Mouse (Mus musculus) heart, embryonic 12.5 days (tissue): Measurements from ENCODE around the gene Gbp8. TPM values are rescaled to one million over a fixed set of nuclear protein-coding genes. Genes with fewer than 3 reads are reported as not detected.
"Not testable (repeated sequence)": the region's sequence is repeated elsewhere in the genome, so short reads cannot be mapped to it uniquely, and the experiment has no call there.

ENCODE experiments used
- ATAC-seq: fragments of 200-750 bp; cut with Nextera tagmentation; 2 replicates; pipeline ENCODE4 v1.8.0; 2017; ENCODE audit warnings: moderate TSS enrichment, moderate library complexity; ENCODE audit not compliant: insufficient number of reproducible peaks, low FRiP score
- H3K27ac ChIP-seq: fragments of 300-500 bp; sonication (generic); 2 replicates; pipeline ENCODE4 v1.5.1; 2016; ENCODE audit warnings: mild to moderate bottlenecking, moderate library complexity; ENCODE audit not compliant: poor library complexity, severe bottlenecking
- H3K27me3 ChIP-seq: fragments of 300-500 bp; sonication (generic); replicated peaks from 2 replicates; pipeline ENCODE4 v1.6.1; 2016; ENCODE audit warnings: mild to moderate bottlenecking, moderate library complexity
- H3K36me3 ChIP-seq: fragments of 300-500 bp; sonication (generic); 2 replicates; pipeline ENCODE4 v1.6.1; 2016; ENCODE audit warnings: mild to moderate bottlenecking, moderate library complexity
- H3K4me1 ChIP-seq: fragments of 300-500 bp; sonication (generic); replicated peaks from 2 replicates; pipeline ENCODE4 v1.6.1; 2016; ENCODE audit warnings: mild to moderate bottlenecking
- H3K4me2 ChIP-seq: fragments of 300-500 bp; sonication (generic); 2 replicates; pipeline ENCODE4 v1.6.1; 2016; ENCODE audit warnings: mild to moderate bottlenecking, moderate library complexity
- H3K4me3 ChIP-seq: fragments of 300-500 bp; sonication (generic); 2 replicates; pipeline ENCODE4 v1.5.1; 2016; ENCODE audit warnings: mild to moderate bottlenecking
- H3K9ac ChIP-seq: fragments of 300-500 bp; sonication (generic); 2 replicates; pipeline ENCODE4 v1.6.1; 2016; ENCODE audit warnings: mild to moderate bottlenecking, moderate library complexity
- H3K9me3 ChIP-seq: fragments of 300-500 bp; sonication (generic); replicated peaks from 2 replicates; pipeline ENCODE4 v1.6.1; 2016; ENCODE audit warnings: mild to moderate bottlenecking, moderate library complexity
- WGBS: fragments of 180-500 bp; shearing (Covaris S2); methylation state at CpG from one replicate; pipeline ENCODE4 v1.1.7; 2016; 5-methylcytosine and 5-hydroxymethylcytosine counted together
- polyA plus RNA-seq: library from polyadenylated mRNA; unstranded; fragments of >200 nt; fragmentation: Nextera tagmentation; extraction: Ambion mirVana; gene quantifications from 2 replicates; pipeline ENCODE4 v1.2.1, GENCODE M21; 2016

The Gbp8 gene
- polyA plus RNA-seq, 1 experiment from 2014 or later, result 1.8 TPM

DNA sequence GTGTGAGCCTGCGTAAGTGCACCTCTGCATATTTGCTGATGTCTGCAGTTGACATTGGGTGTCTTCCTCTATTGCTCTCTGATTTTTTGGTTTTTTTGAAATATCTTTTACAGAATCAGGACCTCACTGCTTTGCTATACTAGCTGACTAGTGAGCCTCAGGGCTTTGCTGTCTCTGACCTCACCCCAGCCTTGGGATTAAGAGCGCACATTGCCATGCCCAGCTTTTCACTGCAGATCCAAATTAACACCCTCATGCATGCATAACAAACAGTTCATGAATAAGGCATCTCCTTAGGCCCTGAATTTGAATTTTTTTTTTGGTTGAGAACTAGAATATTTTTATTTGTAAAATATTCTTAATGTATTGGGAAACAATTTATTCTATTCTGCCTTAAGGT lies 84.1 kb downstream of the Gbp8 start:
- no peaks in the 10 kb centered on the region for H3K27me3 ChIP-seq
- H3K9me3 ChIP-seq, result no peaks in the 10 kb centered on the region
- WGBS, result 92% methylated on average over 2 of the region's 2 CpGs
- ATAC-seq, result no peak
- H3K36me3 ChIP-seq, result no peaks in the 10 kb centered on the region
- H3K4me2 ChIP-seq, result no peak overlapping the region
- H3K9ac ChIP-seq, result no peak overlapping the region
- 0 out of 2 replicates have a peak, but pooled peaks cover 4% of the 10 kb centered on the region for H3K4me1 ChIP-seq
- no peak overlapping the region for H3K27ac ChIP-seq
- H3K4me3 ChIP-seq, result no peak overlapping the region

DNA sequence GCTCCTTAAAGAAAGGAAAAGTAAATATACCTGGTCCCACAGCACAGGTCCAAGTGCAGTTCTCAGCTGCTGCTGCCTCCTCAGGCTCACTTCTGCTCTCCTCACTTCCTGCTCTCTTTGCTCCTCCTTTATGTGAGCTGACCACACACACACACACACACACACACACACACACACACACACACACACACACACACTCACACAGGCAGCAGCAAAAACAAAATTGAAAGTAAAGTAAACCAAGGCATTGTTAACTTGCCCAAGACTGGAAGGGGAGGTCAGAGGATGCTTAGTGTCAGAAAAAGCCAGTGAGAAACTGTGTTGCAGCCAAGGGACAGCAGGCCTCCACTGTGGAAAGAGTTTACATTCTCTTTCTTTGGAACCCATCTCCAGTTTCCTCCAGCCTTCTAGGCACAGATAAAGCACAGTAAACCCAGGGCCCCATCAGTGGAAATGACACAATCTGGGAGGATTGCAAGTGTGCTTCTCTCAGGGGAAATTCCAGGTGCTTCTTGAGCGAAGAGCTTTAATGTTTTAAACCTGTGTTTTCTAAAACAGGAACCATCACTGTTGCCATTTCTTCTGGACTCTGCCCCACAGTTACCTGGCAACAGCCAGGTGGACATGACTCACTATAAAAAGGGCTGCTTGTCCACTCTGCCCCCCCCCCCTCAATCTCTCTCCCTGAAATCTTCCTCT lies 85.7 kb downstream of the Gbp8 start:
- not testable (repeated sequence) for H3K27ac ChIP-seq, H3K27me3 ChIP-seq, H3K4me1 ChIP-seq, H3K9ac ChIP-seq, H3K9me3 ChIP-seq, H3K4me3 ChIP-seq, H3K36me3 ChIP-seq, H3K4me2 ChIP-seq
- 61% methylated on average over 1 of the region's 1 CpGs for WGBS
- 0 out of 2 replicates have a peak, but pooled peaks have one; percentile 33 for ATAC-seq

DNA sequence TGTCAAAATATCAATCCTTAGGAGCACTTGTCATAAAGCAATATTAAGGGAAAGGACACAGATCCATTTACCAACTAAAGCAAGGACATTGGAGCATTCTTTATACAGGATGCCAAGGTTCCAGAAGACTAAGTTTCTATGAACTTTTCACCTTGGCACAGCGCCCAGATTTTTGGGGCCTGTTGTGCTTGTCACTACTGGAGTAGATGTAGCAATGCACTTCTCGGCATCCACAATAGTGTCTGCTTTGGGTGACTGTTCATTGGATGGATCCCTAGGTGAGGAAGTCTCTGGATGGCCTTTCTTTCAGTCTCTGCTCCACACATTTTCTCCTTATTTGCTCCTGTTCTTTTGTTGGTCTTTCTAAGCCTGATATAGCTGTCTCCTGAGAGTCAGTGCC lies 107.0 kb downstream of the Gbp8 start:
- H3K4me3 ChIP-seq, result no peak overlapping the region
- WGBS, result 62% methylated on average over 2 of the region's 2 CpGs
- no peak overlapping the region for H3K27ac ChIP-seq
- no peak for ATAC-seq
- no peaks in the 10 kb centered on the region for H3K36me3 ChIP-seq
- no peak overlapping the region for H3K9ac ChIP-seq
- H3K27me3 ChIP-seq, result no peaks in the 10 kb centered on the region
- no peaks in the 10 kb centered on the region for H3K4me1 ChIP-seq
- no peaks in the 10 kb centered on the region for H3K9me3 ChIP-seq
- no peak overlapping the region for H3K4me2 ChIP-seq

DNA sequence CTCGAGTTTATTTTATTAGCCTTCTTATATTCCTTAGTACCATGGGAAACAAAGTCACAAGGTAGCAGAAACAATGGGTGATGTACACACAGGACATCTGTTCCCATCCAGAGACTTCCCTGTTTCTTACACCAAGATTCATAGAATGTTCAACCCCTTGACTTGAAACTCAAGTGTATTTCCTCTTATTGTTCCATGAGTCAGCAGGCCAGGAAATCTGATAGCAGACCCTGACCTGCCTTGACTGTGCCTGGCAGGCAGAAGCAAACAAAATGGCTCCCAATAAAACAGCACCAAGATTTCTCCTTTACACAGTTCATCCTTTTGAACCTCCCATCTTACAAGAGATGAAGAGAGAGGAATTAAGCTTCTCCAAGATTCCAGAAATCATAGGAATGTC lies 126.8 kb downstream of the Gbp8 start:
- no peak for ATAC-seq
- no peaks in the 10 kb centered on the region for H3K4me1 ChIP-seq
- no peaks in the 10 kb centered on the region for H3K36me3 ChIP-seq
- H3K9me3 ChIP-seq, result no peaks in the 10 kb centered on the region; the same call in 1 of the 2 replicates
- H3K4me3 ChIP-seq, result no peak overlapping the region
- H3K4me2 ChIP-seq, result no peak overlapping the region
- H3K27me3 ChIP-seq, result no peaks in the 10 kb centered on the region
- H3K9ac ChIP-seq, result no peak overlapping the region
- 83% methylated on average over 1 of the region's 1 CpGs for WGBS
- no peak overlapping the region for H3K27ac ChIP-seq

DNA sequence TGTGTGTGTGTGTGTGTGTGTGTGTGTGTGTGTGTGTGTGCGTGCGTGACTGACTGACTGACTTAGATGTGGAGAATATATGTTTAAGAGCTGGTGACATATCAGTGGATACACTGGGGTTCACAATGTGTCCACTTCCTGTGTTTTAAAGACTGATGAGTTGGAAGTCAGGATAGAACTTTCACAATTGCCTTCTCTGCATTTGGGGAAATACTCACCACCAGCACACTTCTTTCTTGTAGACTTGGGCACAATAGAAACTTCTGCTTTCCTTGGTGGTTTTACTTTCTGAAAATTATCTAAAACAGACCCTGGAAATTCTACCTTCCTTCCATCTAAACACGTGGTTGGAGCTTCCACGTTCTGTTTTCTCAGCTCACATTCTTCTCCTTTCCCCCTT lies 127.8 kb downstream of the Gbp8 start:
- ATAC-seq, result no peak
- WGBS, result 79% methylated on average over 4 of the region's 4 CpGs
- H3K36me3 ChIP-seq, result no peaks in the 10 kb centered on the region
- H3K27me3 ChIP-seq, result no peaks in the 10 kb centered on the region
- no peaks in the 10 kb centered on the region; the same call in 1 of the 2 replicates for H3K9me3 ChIP-seq
- H3K27ac ChIP-seq, result no peak overlapping the region
- H3K9ac ChIP-seq, result no peak overlapping the region
- no peak overlapping the region for H3K4me3 ChIP-seq
- H3K4me1 ChIP-seq, result no peaks in the 10 kb centered on the region
- no peak overlapping the region for H3K4me2 ChIP-seq

DNA sequence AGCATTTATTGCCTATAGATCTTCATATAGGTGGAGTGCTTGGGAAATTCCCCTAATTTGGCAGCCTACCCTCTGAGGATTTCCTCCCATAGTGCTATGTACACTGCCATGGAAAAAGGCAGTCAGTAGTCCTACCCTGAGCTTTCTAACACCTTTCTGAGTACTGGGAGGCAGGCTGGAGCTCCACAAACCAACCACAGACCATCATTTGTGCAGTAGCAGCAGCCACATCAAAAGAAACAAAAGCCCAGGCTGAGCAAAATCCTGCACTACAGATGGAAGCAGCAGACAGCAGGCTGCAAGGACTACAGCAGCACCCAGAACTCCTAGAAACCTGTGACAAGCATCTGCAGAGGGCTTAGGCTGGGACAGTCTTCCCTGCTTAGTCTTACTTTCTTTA lies 129.0 kb downstream of the Gbp8 start:
- no peak overlapping the region for H3K9ac ChIP-seq
- no peak overlapping the region for H3K27ac ChIP-seq
- H3K9me3 ChIP-seq, result no peaks in the 10 kb centered on the region; the same call in 1 of the 2 replicates
- no peaks in the 10 kb centered on the region for H3K27me3 ChIP-seq
- no peak for ATAC-seq
- H3K4me3 ChIP-seq, result no peak overlapping the region
- H3K4me1 ChIP-seq, result no peaks in the 10 kb centered on the region
- H3K4me2 ChIP-seq, result no peak overlapping the region
- no peaks in the 10 kb centered on the region for H3K36me3 ChIP-seq

DNA sequence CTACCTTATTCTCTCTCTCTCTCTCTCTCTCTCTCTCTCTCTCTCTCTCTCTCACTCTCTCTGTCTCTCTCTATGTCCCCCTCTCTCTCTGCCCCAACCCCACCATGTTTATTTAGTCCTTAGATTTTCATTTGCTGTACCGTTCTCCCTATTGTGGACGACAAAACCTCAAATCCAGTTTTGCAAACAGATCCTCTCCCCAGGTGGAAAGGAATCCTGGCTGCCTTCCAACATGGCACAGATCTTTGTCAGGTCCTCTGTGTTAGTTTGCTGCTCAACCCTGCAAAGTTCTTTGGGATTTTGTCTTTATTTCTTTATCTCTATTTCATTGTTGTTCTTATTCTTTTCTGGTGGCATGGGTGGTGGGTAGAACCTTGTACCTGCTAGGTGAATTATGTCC lies 149.9 kb downstream of the Gbp8 start:
- H3K4me2 ChIP-seq, result no peak overlapping the region
- 81% methylated on average over 2 of the region's 2 CpGs for WGBS
- H3K9ac ChIP-seq, result no peak overlapping the region
- no peak overlapping the region for H3K27ac ChIP-seq
- no peaks in the 10 kb centered on the region for H3K9me3 ChIP-seq
- no peaks in the 10 kb centered on the region for H3K4me1 ChIP-seq
- no peaks in the 10 kb centered on the region for H3K27me3 ChIP-seq
- no peak for ATAC-seq
- no peaks in the 10 kb centered on the region for H3K36me3 ChIP-seq
- H3K4me3 ChIP-seq, result no peak overlapping the region

DNA sequence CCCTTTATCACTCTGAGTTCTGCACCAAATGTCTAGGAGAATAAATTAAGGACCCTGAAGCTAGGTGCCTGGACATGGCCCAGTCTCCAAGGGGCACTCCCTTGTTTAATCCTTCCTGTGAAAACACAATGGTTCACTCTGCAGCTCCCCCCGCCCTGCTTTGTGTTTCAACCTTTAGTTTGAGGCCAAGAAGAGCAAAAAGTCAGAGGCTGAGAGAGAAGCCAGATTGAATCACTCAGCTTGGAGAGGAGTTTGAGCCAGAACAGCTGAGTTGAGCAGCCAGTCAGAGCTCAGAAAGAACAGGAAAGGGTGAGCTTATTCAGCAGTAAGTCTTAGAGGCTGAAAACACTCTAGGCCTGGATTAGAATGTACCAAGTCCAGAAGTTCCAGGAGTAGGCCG lies 151.3 kb downstream of the Gbp8 start:
- 65% methylated on average over 2 of the region's 2 CpGs for WGBS
- no peak overlapping the region for H3K4me2 ChIP-seq

DNA sequence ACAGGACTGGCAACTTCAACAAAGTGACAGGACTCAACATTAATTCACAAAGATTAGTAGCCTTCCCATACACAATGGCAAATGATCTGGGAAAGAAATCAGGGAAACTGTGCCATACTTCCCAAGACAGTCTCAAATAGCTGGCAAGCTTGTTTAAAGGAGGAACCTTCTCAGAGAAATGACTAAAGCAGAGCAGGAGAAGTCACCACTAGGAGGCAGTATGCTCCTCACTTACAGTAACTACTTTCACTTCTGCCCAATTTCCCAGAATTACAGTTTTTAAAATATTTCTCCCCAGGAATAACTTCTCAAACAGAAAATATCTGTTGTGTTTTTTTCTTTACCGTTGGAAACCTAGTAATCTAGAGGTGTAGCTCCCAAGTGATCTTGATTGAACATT lies 152.6 kb downstream of the Gbp8 start:
- H3K4me2 ChIP-seq, result no peak overlapping the region
- no peak overlapping the region for H3K9ac ChIP-seq
- H3K4me3 ChIP-seq, result no peak overlapping the region
- 0 out of 2 replicates have a peak, but pooled peaks cover 7% of the 10 kb centered on the region for H3K4me1 ChIP-seq
- no peaks in the 10 kb centered on the region for H3K9me3 ChIP-seq
- WGBS, result 44% methylated on average over 1 of the region's 1 CpGs
- ATAC-seq, result no peak
- no peaks in the 10 kb centered on the region for H3K36me3 ChIP-seq
- no peak overlapping the region for H3K27ac ChIP-seq
- no peaks in the 10 kb centered on the region for H3K27me3 ChIP-seq

More for the DNA sequence above, 151.3 kb downstream of the Gbp8 start:
- no peak overlapping the region for H3K27ac ChIP-seq
- H3K9ac ChIP-seq, result no peak overlapping the region
- ATAC-seq, result no peak
- no peak overlapping the region for H3K4me3 ChIP-seq
- H3K4me1 ChIP-seq, result no peaks in the 10 kb centered on the region
- no peaks in the 10 kb centered on the region for H3K9me3 ChIP-seq
- no peaks in the 10 kb centered on the region for H3K36me3 ChIP-seq
- H3K27me3 ChIP-seq, result no peaks in the 10 kb centered on the region

DNA sequence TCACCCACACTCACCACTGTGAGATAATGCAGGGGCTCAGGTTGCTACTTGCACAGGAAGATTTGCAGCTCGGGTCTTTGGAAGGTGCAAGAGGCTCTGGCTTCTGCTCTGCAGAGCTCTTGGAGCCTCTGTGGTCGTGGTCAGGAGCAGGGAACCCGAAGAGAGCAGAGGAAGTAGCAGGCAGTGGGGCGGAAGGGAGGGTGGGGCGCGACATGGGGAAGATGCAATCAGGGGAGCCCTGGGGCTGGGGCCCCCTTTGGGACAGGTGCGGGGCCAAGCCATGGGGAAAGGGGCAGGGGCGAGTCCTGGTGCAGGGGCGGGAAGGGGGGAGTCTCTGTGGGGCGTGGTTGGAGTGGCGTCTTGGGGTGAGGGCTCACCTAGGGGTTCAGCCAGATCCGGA lies 156.8 kb downstream of the Gbp8 start, which contains the start of gene Abcg3:
Abcg3 (minus strand) TSS at position 184 of the 400 bp plus-strand sequence.
- no peak for ATAC-seq
- Histone ChIP-seq H3K36me3 (no peaks in the 10 kb centered on the region), H3K27me3 (no peaks in the 10 kb centered on the region), H3K4me2 (peak within 1 kb of the TSS; percentile 66), H3K9me3 (no peaks in the 10 kb centered on the region), H3K4me3 (peak within 1 kb of the TSS; percentile 38), H3K27ac (no peak within 1 kb of the TSS), H3K9ac (peak within 1 kb of the TSS; percentile 51), H3K4me1 (0 out of 2 replicates have a peak, but pooled peaks cover 7% of the 10 kb centered on the region)
- 36% methylated on average over 12 of the region's 12 CpGs for WGBS

DNA sequence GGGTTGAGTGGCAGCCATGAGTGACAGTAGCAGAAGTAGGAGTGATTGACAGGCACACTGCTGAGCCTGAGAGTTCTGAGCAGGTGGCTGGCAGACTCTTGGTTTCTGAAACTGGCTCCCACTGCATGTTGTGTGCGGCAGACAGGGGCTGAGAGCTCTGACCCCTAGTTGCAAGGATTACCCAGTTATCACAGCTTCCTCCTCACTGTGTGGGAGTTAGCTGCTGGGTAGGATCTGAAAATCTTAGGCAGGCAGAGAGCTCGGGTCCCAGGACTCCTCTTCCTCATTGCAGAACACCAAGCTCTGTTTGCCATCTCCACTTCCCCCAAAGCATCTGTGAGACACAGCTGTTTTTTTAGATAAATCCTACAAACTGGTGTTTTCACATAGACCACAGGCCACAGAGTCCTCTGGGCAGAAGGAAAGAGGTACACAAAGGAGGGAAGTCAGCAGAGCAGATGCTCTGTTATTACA lies 160.3 kb downstream of the Gbp8 start:
- no peak for ATAC-seq
- no peak overlapping the region for H3K4me3 ChIP-seq
- H3K4me1 ChIP-seq, result 0 out of 2 replicates have a peak, but pooled peaks cover 7% of the 10 kb centered on the region
- no peak overlapping the region for H3K9ac ChIP-seq
- 44% methylated on average over 2 of the region's 2 CpGs for WGBS
- H3K4me2 ChIP-seq, result no peak overlapping the region
- H3K27ac ChIP-seq, result no peak overlapping the region
- H3K9me3 ChIP-seq, result no peaks in the 10 kb centered on the region
- no peaks in the 10 kb centered on the region for H3K36me3 ChIP-seq
- H3K27me3 ChIP-seq, result no peaks in the 10 kb centered on the region
